Mouse (Mus musculus) spleen, postnatal 10 days (tissue): Measurements from ENCODE around the gene Zic2.
"Not testable (repeated sequence)": the region's sequence is repeated elsewhere in the genome, so short reads cannot be mapped to it uniquely, and the experiment has no call there.

ENCODE experiments used
- DNase-seq, 2 experiments: peaks; one replicate each; pipeline ENCODE4 v3.0.0; 2021 to 2022; ENCODE audit warnings: low spot score in 2 of 2

Zic2 gene

DNA sequence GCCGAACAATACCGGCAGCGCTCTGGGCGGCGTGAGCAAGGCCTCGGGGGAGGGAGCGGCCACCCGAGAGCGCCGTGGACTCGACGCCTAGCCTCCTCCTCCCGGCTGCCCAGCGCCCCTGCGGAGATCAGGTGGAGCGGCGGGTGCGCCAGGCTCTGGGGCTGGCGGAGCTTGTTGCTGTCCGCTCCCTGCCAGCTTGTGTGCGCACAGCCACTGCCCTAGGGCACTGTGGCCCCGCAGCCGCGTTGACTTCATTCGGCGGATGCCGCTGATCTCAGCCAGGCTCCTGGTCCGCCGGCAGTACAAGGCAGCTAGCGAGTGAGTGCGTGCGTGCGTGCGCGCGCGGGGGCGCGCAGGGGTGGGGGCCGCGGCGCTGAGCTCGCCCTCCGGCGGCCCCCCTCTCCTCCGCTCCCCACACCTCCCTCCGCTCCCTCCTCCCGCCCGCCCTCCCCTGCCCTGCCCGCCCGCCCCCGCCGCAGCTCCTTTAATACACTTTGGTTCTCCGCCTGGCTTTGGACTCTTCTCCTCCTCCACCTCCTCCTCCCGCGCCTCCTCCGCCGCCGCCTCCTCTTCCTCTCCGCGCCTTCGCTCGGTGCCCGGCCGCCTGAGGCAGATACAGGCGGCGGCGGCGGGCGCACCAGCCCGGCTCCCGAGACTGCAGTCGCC is at the start of gene Zic2:
Zic2 (plus strand) TSS at position 545 of the 666 bp plus-strand sequence.
- DNase-seq = no peak

DNA sequence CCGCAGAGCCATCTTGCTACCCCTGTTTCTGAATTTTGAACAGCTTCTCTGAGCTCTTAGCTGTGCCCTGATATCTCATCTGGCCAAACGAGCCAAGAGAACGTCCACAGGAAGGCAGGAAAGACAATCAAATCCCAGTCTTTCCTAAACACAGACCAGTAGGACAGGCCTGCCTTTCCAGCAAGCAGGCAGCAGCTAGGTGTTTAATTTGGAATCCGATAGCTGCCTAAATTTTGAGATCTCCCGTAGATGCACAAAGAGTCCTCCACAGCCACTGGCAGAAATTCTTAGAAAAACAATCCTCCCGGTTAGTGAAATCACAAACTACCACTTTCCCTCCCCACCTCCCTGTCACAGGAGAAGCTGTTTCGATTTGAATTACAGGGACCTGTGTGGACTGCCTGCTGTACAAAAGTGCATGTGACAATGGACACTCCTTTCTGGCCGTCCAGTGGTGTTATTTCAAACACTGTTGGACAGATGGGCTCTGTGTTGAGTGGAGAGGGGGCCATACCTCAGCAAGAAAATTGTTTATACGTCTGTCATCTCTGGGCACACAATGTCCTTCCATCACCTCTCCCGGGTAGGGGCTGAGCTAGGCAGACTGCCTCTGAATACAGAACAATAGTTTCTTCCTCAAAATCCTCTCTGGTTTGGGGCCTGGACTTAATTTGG is 48.6 kb upstream of the Zic2 start:
- no peak for DNase-seq

DNA sequence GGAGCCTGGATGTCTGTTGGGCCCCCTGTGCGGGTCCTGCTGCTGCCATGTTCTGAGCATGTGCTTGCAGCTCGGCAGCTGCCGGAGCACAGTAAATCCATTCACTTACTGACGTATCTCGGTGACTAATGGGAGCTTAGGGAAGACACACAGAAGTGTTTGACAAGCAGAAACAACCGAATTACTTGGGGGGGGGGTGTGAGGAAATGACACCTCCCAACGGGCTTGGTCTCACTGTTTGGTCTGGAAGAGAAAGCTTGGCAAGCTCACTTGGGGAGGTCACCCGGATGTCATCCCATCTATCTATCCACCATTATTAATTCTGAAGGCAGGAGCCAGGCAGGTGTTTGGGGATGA is 48.1 kb upstream of the Zic2 start:
- DNase-seq = no peak

DNA sequence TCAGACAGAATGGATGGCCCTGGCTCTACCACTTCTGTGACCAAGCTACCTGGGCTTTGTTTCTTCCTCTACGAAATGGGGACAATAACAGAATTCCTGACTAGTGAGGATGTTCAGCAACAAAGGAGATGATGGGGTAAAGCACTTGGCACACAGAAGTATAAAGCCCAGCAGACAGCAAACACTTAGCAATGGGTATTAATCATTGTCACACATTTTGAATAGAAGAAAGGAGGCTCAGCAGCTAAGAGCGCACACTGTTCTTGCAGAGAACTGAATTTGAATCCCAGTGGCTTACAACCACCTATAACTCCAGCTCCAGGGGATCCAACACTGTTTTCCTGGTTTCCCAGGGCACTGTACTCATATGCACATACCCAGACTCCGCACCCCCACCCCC is 47.6 kb upstream of the Zic2 start:
- DNase-seq = no peak

DNA sequence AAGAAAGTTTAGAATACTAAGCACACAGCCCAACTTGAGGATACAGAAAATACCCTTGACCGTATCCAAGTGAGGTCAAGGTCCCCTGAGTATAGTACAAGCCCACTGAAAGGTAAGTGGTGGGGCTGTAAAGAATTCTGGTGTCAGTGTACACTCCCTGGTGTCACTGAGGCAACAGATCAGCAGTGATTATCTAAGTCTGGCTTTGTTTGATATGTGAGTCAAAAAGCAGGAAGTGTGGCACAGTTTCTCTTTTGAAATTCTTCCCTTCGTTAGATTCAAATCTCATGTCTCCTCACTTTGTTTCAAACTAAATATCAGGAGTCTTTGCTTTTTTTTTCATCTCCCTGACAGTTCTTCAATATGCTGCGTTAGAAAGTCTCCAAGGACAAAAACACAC is 42.7 kb upstream of the Zic2 start:
- no peak for DNase-seq

DNA sequence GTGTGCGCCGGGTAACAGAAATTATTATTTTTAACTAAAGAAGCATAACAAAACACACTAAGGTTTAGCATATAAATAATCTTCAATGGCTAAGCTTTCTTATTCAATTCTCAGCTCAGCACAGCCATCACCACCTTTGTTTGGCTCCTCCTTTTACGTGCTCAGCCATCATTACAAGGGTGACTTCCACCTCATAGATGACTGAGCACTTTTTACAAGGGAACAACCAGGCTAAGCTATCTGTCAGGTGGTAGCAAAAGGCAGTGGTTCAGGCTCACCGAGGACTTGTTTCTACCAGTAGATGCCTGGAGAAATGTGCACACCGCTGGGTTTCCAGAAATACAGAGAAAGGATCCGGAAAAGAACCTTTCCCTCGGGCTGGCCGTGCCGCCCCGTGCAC is 41.2 kb upstream of the Zic2 start:
- no peak for DNase-seq

DNA sequence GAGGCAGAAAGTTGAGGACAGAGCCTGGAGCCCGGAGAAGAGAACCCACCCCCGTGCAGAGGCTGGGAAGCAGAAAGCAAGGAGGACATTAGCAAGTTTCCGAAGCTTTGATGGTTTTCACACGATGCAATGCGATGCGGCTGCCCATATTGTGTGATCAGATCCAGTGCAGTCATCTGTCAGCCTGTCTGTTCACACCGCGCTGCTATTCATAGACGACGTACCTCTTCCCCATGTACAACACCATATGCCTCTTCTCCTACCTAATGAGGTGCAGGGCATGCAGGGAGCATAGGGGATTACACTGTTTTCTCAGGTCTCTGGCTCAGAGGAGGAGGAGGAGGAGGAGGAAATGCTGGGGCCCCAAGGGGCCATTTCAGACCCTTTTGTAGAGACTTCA is 38.4 kb upstream of the Zic2 start:
- no peak for DNase-seq

DNA sequence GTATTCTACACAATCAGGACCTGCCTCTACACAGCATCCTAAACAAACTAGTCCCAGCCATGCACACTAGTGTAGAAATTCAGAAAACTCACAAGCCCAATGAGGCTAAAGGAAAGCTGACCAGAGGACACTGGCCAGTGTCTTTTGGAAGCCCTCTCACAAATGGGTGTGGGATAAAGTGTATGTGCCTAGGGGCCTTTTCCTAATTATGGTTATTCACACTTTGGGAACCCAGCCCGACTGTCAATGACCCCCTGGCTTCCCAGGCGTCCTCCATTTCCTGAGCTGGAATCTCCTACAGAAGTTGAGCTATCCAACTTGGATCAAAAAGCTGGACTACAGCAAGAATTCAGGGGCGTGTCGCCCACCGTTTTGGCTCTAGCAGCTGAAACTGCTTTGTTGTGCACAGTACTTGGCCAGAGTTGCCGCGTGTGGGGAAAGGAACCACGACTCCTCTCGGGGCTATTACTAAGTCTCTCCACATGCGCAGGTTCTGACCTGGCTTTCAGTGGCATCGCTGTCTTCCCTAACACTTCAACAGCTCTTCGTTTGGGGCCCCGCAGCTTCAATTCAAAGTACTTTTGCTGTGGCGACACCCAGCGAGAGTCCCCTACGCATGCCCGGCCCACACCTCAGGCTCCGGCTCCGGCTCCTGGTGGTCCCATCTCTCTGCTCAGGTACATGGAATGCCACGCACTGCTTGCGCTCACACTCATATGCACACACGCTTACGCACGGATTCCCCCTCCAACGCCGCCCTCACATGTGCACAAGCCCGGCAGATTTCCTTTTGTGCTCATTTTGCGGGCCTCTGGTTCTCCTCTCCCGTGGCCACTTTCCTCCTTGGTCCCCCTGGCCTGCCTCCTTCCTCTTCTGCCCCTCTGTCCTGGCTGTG is 25.4 kb upstream of the Zic2 start:
- no peak for DNase-seq

DNA sequence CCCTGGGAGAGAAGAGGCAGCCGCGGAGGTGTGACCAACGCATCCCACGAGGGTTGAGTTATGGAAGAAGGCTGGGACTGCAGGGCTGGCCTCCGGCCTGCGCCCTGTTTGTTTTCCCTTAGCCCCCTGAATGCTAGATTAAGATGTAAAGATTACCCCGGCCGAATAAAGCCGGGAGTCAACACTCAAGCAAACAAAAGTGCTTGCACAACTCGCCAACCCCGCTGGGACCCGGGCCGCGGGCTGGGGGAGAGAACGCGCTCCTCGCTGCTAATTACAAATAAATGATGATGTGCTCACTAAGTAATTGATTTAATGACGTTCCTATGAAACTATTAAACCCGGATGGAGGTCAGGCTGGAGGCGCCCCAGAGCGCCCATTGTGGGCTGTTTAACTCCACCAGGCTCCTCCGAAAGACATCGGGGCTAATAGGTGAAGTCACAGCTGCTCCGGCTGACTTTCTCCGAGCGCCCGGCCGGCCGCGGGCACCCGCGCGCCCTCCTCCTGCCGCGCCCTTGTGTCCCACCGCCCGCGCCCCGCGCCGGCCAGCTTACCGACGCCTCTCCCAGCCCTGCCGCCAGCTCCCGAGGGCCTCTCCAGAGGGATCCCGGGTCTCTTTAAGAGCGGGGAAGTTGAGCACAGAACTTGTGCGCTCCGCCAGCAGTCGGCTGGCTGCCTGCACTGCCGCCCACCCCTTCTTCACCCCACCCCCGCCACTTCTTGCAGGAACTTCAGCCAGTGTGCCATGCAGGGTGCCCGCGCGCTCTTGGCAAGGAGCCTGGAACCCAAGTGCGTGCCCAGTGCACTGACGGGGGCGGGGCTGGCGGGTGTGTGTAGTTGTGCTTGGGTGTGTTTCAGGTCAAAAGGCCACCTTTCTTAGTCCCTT is 24.5 kb upstream of the Zic2 start, which contains the start of gene Gm5089:
Gm5089 (minus strand) TSS at position 620 of the 887 bp plus-strand sequence.
- DNase-seq = no peak

DNA sequence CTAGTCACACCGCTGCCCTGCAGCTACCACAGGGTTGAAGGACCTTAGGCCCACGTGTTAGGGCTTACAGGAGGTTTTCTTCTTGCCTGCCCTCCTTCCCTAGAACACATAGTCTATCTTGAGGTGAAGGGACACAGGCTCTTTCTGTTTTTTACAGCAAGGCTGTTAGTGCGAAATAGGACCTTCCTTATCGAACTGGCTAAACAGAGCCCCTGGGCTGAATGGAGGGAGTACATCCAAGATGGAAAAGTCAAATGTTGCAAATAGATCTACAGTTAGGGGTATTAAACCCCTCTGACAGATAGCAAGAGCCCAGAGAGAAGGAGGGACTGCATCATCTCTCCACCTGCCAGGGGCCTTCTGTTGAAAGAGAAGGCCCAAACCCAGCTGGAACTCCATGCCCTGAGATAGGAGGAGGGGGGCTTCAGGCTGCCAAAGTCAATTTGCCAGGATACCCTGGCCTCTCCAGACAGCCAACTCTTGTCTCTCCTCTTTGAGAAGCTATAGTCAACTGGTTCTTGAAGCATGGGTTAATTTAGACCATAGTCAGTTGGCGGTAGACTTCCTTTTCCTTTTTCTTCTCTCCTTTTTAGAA is 23.6 kb upstream of the Zic2 start:
- no peak for DNase-seq

DNA sequence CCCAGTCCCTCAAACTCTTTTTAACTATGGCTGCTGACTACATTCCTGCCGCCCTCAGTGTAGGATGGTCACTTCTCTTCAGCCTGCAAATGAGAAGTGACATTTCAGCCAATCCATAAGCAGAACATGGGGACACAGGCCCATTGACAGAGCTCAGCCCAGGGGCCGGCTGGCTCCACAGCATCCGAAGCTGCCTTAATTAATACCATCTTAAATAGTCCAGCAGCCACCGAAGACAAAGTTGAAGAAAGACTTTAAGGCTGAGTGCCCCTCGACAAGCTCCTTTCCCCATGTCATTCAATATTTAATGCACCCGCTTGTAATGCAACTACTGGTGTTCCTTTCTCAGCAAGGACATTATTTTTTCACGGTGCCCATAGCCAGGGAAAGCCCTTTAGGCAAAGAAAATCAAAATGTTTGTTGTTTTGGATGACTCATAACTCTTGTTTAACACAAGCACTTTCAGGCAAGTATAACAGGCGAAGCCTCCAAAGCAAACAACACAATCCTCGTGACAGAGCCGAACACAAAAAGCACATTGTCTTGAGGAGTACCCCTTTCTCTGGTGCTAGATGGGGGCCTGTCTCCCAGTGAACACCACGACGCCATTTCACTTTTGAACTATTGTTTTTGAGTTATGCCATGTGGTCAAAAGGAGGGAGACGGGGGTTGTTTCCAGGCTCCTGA is 22.4 kb upstream of the Zic2 start:
- DNase-seq = no peak

DNA sequence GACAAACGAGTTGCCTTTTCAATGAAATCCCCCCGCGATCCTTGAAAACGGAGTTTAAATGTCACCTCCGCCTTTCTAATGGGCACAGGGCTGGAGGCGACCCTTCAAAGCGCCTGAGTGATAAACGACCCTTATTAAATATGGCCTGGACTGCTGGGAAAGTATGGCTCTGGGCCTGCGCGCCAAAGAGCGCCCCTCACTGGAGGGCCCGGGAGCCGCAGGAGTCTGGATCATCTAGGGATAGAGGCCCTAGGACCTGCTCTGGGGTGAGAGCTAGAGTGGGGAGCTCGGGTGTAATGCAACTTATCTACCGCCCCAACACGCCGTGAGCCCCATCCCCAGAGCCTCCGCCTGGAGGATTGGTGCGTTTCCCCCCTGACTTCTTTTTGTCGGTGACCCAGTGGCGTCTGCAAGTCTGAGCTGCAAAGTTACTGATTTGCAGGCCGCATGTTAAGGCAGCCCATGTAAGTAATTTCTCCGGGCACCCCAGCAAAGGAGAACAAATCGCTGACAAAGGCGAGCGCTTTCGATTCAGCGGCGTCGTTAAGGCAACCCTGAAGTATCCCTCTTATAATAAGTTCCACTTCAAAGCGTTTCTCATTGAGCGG is 21.7 kb upstream of the Zic2 start:
- DNase-seq = no peak

DNA sequence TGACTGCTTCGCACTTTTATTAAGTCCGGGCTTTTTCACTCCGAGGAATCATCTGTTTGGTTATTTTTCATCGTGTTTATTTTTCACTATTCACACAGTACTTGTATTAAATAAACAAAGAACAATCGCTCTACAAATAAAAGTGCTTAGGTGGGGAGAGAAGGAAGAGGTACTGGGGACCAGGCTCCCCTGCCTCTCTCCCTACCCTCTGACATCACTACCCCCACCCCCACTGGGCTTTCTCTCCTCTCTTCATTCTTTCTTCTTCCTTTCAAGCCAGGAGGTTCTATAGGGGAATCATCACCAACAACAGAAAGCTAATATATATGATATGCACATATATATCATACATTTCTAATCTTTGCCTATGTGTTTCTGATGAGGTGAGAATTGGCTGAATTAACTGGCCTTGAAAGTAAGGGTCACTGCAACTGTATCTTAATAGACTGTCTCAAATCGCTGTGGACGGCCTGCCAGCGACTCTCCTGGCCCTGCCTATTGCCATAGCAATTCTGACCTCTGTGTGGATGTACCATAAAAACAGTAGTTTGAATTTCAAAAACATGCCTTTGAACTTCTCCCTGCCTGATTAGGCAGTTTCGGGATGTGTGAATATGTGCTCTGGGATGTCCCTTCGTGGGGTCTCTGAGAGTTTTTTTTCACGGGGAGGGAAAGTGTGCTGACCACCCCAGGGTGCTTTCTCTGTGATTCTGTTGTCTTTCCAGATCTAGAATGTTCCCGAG is 21.1 kb upstream of the Zic2 start:
- no peak for DNase-seq

DNA sequence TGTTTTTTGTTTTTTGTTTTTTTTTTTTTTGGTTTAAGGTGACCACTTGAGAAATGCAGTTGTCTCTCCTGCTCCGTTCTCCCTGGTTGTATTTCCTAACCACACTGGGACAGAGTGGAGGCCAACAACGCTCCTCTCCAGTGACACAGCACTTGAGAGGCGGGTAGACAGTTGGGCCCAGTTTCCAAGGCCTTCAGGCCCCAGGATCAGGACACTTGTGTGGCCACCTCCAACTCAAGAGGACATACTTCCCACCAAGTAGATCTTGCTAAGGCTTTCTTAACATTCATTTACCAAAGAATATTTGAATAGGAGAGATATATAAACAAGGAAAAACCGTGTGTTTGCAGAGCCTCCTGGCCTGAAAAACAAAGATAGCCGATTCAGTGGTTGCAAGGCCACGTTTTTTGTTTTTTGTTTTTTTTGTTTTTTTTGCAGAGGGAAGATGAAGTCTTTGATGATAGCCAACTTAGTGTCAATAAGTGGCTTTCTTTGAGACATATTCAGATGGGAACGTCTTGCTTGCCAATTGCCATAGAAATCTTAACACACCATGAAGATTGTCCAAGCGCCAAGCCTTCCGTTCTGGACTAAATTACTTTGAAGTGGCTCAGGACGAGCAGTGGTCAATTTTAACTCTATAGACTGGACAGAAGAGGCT is 20.2 kb upstream of the Zic2 start:
- DNase-seq = no peak

DNA sequence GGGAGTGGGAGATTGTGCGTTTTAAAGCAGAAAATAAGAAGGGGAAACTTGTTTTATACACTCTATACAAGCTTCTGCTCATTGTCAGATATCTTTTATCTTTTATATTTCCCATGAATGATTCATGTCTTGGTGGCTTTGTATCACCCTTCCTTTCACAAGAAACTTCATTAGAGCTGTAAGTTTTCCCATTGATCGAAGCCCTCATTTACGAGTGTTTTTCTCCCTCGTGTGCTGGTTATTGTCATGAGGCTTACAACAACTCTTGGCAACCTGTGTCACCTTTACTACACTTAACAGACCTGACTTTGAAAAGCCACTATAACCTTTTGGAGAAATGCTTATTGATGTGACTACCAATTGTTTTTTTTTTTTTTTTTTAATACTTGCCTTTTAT is 19.7 kb upstream of the Zic2 start:
- no peak for DNase-seq

DNA sequence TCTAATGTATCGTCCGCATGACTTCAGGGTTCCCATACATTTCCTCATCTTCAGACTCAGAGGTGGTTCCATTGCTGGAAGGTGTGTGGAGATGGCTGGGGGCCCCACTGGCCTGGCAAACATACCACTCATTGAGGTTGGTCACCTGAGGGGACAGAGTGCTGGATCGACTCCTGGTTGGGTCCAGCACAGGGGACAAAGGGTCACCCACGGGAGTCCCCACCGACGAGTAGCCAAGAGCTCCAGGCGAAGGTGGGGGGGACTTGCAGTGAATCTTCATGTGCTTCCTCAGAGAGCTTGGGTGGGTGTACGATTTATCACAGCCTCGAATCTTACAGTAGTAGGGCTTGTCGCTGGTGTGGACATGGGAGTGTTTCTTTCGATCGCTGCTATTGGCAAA is 15.9 kb upstream of the Zic2 start:
- not testable (repeated sequence) for DNase-seq

DNA sequence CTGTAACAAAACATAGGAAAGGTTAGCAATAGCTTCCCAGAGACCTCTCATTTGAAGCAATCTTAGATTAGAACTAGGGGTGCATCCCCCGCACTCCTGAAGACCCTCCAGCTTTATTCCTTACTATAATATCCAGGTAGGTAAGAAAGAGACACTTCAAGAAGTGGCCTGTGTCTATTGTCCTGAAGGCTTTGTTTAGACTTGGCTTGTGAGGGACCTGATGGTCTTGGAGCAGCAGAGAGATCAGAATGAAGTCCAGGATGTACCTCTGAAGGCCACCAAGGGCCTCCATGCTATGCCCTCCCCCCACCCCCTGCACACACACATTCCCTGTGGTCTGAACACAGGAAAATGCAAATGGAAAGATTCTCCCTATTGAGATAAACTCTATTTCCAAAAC is 15.5 kb upstream of the Zic2 start:
- DNase-seq = no peak

DNA sequence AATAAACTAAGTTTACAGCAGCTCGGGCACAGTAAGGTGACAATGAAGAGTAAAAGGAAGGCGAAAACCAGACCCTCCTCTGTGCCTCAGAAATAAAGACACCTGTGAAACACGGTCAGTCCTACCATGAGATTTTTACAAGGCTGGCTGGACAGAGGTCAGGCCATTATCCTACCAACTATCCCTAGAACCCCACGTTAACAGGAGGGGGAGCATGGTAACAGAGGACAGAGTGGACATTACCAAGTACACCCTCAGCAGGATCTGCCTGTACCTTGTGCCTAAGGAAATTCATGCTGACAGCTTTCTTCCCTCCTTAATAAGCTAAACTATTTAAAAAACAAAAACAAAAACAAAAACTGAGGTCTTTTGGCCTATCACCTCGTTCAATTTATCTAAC is 15.0 kb upstream of the Zic2 start:
- no peak for DNase-seq

DNA sequence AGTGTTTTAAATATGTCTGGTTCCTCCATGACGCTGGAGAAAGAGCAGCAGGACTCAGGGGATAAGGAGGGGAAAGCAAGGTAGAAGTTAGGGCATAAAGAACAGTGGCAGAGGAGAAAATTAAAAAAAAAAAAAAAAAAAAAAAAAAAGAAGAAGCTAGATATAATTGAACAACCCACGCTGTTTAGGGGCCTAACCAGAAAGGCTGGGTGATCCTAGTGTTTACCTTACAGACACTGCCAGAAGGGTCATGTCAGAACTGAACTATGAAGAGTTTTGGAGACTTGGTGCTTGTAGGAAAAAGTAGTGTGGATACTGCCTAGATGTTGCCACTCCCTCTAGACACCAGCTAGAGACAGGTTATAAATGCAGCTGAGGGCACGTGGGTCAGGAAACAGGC is 13.7 kb upstream of the Zic2 start:
- DNase-seq = no peak
